Mouse (Mus musculus): ENCODE results near the gene 4931428F04Rik. TPM values are rescaled to one million over a fixed set of nuclear protein-coding genes. Genes with fewer than 3 reads are reported as not detected.
A peak's percentile ranks its signal among the peaks of the same experiment; 100 is the strongest.

4931428F04Rik gene
- total RNA-seq, 4 experiments from 2014 or later: 1.1 to 1.6 (median 1.5) TPM

DNA sequence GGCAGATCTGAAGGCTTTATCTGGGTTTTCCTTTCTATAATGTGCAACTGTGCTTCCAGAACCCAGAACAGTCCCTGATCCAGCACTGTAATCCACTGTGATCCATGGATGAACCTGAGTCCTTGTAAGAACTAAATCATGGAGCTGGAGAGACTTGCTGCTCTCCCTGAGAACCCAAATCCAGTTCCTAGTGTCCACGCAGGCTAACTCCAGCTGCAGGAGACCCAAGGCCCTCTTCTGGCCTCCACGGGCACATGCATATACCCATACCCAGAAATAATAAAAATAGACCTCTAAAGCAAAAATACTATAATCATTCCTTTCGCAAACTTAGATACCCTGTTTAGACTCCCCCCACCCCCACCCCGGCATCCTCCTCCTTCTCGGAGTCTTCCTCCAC, 1.4 kb downstream of the 4931428F04Rik start:
- DNase-seq (ENCODE audit: low spot score): no peak

DNA sequence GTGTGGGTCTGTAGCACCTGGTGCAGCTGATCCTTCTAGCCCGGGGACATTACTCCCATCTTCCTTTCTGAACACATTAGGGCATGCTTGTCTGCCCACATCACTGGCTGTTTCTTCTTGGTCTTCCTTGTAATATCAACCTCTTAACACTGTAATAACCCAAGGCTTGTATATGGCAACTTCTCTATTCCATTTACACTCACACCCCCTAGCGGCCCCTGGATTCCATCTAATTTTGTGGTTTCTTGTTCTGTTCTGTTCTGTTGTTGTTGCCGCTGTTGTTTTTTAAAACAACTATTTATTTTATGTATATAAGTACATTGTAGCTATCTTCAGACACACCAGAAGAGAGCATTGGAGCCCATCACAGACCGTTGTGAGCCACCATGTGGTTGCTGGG, 2.8 kb downstream of the 4931428F04Rik start:
- DNase-seq (ENCODE audit: low spot score): no peak

DNA sequence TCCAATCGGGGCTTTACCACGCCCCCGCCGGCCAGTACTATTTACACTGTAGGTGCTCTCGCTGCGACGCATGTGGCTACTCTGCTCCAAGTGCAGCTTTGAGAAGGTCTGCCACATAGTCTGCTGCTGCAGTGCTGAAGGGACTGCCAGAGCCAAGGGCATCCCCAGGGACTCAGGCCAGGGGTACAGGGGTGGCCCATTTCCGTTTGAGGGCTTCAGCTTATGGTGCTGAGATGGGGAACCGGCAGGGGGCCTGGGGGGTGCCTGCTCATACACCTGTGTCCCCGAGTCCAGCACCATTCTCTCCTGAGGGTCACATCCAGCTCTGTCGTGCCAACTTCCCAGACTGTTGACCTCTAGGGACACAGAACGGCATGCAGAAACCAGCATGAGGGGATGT, 4.2 kb downstream of the 4931428F04Rik start:
- DNase-seq (ENCODE audit: low spot score): no peak

DNA sequence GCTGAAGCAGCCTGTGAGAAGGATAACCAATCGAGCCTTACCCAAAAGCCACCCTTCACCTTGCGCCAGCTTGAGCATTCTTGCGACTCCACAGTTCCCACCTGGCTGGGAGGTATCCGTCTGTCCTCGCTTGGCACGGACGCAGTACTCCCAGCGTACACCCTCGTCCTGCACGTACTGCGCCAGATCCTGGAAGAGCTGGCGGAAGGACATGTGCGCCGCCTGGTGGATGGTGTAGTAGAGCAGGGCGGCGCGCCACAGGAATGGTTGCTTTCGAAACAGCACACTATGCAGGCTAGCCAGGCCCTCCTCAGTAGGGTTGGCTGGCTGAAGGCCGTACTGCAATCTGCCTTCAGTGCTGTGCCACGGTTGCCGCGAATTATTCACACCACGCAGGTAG, 6.6 kb downstream of the 4931428F04Rik start:
- no peak for DNase-seq (ENCODE audit: low spot score)

DNA sequence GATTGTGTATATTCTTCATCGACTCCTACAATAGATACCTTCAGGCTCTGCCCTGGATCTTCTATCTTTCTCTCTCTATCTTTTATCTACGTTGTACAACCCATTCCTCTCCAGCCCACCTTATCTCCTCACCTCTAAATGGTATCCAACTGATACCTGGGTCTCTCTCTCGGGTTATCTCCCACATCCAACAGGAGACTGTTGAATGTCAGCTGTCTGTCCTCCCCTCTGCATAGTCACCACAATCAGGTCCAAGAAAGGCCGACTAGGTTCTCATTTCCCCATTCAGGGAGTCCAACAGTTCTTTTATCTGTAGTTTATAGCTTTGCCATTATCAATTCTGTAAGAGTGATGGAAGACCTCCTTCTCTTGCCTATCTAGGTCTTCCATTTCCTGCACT, 7.4 kb downstream of the 4931428F04Rik start:
- DNase-seq (ENCODE audit: low spot score): no peak

DNA sequence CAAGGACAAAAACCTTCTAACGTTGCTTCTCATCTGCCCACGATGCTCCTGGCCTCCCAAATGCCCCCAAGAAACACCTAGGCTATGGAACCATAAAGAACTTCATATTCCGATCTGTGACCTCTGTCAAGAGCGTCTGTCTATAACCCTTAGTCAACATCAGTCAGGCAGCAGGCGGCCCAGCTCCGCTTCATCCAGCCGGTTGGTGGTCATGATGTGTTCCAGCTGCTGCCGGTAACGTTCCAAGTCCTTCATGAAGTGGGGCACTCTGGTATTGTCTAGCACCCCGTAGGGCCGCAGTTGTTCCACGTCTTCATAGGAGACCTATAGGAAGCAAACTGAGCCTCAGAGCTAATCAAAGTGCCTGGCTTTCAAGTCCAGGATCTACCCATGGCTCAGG, 7.8 kb downstream of the 4931428F04Rik start:
- no peak for DNase-seq (ENCODE audit: low spot score)

DNA sequence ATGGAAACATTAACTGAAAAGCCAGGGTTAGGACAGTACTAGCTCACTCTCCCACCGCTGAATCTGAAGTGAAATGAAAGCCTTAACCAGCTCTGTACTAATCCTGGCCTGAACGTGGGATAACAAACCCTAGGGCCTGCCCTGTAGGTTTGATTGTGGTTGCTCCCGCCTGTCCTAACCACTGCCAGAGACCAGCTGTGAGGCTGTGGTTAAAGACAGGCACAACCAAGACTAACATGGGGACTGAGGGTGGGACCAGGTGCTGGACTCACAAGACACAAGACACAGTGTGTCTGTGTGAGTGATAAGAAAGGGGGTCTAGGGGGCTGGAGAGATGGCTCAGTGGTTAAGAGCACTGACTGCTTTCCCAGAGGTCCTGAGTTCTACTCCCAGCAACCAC, 9.1 kb downstream of the 4931428F04Rik start:
- no peak for DNase-seq (ENCODE audit: low spot score)

DNA sequence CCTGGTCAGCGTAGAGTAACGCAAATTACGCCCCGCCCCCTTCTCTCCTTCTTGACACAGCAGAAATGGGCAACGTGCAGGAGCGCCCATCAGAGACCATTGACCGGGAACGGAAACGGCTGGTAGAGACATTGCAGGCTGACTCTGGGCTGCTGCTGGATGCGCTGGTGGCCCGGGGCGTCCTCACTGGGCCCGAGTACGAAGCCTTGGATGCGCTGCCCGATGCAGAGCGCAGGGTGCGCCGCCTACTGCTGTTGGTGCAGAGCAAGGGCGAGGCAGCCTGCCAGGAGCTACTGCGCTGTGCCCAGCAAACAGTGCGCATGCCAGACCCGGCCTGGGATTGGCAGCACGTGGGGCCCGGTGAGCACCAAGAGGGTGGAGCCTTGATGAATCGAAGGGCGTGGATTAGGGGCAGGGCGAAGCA, 10.7 kb downstream of the 4931428F04Rik start:
- peak; percentile 72 for DNase-seq (ENCODE audit: low spot score)

DNA sequence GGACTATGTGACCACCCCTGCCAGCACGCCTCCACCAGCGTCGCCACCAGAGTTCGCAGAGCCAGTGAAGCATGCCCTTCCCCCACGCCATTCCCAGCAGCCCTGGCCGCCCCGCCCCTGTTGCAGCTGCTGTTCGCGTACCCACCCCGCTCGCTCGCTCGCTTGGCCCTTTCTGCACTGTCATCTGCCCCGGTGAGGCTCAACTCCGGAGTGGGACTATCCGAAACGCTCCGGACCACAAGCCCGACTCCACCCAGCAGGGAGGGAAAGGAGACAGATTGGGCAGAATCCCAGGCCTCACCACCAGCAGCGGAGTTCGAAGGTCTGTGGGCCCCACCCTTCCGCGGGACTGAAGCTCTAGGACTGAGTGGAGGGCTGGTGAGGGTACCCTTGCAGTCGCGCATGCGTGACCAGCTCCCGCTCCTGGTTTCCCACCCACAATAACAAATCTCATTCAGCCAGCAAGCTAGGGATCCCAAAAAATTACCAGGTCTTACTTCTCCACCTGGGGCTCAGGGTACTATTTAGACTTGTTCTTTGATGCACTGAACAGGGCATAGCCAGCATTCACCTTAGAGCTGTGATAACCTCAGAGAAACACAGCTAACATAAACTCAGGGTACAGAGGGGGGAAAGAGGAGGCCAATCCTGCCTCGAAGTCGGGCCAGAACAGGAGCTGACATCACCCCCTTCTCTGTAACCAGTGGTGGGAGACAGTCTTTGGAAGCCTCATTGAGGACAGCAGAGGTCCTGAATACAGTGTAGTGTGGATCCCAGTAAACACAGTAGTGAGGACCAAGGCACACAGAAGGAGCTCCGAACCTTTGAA, 13.2 kb downstream of the 4931428F04Rik start:
- DNase-seq (ENCODE audit: low spot score): no peak

DNA sequence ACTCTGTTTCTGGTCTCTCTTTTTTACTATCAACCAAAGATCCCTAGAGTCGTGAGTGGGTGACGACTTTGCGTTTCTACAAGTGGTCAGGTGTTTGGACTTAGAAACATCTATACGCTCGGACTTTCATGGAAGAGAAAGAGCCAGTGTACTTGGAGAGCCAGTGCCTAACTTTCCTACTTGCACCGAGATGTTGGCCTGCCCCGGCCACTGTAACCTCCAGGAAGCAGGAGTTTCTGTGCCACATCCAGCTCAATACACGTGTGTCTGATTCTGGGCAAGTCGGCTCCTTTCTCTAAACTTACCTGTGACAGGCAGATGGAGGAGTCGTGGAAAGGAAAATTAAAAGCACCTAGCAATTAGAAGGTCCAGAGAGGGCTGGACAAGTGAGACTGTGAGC, 13.8 kb downstream of the 4931428F04Rik start, which contains the start of gene Nol3:
Gene Nol3 (plus strand): TSS at position 301 of the 400 bp plus-strand sequence.
- no peak for DNase-seq (ENCODE audit: low spot score)

DNA sequence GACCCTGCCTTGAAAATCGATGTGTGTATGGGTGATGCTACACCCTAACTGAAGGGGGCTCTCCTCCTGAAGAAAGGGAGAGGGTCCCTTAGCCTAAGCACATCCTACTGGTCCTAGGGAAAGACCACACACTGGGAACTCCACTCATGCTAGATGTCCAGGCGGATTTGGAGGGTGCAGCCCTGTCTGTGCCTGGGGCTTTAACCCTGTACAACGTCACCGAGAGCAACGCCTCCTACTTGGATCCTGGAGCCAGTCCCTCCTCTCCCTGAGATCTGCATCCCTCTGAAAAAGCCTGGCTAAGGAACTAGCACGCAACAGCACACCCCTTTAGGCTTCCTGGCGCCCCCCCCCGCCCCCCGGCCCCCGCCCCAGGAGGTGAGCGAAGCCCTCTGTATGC, 14.3 kb downstream of the 4931428F04Rik start:
- DNase-seq (ENCODE audit: low spot score): no peak

DNA sequence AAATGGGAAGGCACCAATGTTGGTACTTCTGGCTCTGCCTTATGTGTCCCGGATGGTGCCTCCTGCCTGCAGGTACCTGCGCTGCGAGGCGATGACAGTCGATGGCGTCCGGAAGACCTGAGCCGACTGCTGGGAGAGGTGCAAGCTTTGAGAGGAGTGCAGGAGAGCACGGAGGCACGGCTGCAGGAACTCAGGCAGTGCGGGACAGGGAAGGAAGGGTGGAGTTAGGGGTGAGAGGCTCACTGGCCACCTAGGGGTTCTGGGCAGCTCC, 18.8 kb downstream of the 4931428F04Rik start:
- DNase-seq (ENCODE audit: low spot score): no peak

DNA sequence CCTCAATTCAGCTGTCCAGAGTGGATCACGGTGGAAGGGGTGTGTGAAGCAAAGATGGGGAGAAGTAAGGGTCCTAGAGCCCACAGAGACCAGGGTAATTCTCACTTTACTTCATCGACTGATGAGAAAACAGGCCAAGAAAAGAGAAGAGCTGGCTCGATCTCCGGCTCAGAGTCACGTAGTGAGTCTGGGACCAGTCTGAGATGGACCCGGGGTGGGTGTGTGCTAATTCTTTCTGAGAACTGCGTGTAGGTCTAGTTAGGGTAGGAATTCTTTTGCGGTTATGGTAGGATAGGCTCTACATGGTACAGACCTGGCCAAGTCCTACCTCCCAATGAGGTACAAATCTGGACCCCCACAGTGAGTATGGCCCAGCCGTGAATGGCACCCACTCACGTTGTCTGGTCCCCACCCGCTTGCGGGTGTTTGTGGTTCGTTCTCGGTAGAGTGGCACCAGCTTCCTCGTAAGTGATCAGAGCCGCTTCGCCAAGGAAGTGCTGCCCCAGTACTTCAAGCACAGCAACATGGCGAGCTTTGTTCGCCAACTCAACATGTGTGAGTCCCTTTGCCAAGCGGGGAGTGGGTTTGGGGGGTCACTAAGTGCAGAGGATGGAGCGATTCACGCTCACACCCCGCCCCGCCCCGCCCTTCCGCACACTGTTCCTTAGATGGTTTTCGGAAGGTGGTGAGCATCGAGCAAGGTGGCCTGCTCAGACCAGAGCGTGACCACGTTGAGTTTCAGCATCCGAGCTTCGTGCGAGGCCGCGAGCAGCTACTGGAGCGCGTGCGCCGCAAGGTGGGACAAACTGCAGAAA, 19.4 kb downstream of the 4931428F04Rik start:
- DNase-seq (ENCODE audit: low spot score): no peak

DNA sequence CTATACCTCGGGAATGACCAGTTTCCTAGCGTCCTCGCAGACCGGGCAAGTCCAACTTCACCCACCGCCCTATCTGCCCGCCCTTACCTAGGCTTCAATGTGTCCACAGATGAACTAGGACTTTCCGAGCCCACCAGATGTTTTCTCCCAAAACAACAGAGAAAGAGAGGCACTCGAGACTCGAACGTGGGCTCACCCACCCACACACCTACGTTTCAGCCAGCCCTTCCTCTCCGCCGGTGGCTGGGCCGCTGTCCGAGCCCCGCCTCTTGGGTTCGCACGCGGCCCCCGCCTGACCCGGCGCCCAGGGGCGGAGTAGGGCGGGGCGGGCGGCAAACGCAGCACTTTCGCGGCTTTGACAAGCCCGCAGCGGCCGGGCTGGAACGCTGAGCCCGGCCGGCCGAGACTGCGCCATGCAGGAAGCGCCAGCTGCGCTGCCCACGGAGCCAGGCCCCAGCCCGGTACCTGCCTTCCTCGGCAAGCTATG, 20.2 kb downstream of the 4931428F04Rik start, which contains the start of gene Hsf4:
Gene Hsf4 (plus strand): TSS at position 341 of the 487 bp plus-strand sequence.
- DNase-seq (ENCODE audit: low spot score): peak; percentile 53

DNA sequence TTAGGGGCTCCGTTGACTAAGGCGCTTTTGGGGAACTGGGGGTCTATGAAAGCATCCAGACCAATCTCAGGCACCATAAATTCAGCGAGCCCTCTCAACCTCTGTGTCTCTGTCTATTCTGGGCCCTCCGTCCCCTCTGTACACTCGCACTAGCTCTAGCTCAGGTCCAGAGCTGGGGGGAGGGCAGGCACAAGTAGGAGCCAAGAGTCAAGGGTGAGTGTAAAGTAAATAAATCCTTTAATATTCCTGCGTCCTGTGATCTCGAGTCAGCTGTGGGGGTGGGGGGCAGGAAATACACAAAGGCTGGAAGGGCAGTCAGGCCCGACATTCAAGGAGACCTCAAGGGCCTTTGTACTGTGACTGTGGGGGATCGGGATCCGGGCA, 20.6 kb downstream of the 4931428F04Rik start:
- no peak for DNase-seq (ENCODE audit: low spot score)

DNA sequence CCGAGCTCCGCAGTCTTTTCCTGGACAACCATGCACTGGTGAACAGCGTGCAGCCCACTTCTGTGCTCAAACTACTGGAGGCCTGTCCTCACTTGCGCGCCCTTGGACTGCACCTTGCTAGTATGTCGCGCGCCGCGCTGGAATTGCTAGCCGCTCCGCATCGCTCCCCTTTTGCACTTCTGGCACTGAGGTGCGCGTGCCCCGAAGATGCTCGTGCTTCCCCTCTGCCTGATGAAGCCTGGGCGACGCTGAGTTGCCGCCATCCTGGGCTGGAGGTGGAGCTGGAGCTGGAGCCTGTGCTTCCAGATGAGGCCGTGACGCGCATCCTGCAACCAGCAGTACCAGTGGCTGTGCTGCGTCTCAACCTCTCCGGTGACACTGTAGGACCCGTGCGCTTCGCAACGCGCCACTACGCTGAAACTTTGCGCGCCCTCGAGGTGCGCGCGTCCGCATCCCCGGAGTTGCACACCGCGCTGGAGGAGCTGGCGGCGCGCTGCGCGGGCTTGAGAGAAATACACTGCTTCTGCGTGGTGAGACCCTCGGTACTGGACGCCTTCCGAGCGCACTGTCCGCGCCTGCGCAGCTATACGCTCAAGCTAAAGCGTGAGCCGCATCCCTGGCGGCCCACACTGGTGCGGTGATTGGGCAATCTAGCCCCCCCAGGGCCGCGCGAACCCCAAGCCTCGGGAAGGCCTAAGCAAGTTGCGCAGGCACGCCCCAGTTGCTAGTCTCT, 21.2 kb downstream of the 4931428F04Rik start:
- DNase-seq (ENCODE audit: low spot score): no peak

DNA sequence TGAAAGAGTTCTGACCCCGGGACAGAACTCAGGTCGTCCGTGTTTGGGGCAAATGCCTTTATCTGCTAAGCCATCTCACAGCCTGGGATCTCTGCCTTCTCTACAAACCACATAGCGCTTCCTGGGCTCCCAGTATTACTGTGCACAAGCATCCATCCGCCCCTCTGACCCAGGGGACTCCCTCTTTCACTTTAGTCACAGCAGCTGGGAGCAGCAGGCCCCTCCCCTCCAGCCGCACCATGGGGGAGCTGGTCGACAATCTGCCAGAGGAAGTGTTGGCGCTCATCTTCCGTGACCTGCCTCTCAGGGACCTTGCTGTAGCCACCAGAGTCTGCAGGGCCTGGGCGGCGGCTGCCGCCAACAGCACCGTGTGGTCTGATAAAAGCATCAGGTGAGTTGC, 22.9 kb downstream of the 4931428F04Rik start:
- DNase-seq (ENCODE audit: low spot score): no peak

DNA sequence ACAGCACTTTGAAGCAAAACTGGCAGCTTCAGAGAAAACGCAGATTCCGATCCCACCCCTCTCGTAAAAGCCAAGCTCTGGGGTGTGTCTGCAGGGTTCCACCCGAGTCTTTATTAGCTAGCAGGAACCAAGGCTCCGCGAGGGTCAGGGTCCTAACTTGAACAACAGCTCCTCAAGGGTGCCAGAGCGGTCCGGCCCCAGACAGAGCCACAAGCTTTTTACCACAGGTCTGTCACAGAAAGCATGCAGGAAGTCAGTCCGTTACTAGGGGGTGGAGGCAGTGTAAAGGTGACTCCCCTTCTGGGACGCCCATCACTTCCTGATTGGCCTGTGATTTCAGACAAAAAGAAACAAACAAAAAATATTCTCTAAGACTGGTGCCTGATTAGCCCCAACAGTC, 24.5 kb downstream of the 4931428F04Rik start:
- DNase-seq (ENCODE audit: low spot score): no peak

DNA sequence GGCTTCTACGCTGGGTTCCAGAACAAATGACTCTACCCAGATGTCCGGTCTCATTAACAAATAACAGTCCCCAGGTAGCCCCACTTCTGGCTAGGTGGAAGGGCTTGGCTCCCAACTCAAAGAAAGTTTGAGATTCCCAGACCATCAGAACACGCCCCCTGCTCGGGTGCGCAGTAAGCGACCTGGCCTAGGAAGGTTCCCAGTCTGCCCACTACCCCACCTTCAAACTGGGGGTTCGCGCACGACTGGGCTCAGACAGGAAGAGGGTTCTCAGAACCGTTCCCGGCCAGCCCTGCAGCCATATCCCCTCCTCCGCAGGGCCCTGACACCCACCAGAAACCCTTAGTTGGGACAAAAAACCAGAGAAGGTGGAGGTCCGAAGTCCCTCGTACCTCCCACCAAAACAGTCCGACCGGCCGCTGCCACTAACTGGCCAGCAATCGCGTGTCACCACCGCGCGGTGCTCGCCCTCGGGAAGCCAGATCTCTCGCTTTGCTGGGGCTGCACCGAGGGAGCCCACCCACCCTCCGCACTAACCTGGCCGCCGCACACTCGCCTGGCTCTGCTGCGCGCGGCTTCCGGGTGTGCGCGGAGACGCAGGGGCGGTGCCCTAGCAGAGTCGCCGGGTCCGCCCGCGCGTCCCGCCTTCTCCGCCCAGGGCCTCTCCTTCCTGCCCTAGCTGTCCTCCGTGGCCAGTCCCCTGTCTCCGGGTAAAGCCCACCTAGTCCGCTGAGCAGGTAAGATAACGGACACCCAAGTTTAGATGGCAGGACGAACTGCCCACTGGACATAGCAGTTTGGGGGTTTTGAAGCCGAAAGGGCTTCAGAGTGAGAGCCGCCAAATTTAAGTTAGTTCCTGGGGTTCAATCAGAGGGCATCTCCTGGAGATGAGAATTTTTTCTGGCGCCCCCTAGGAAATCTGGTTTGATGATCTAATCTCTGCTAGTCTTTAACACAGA, 25.4 kb downstream of the 4931428F04Rik start, which contains the start of the genes Tradd and Fbxl8:
Gene Tradd (minus strand): TSS at position 586 of the 959 bp plus-strand sequence.
Gene Fbxl8 (plus strand): TSS at position 625 of the 959 bp plus-strand sequence.
- peak; percentile 78 for DNase-seq (ENCODE audit: low spot score)

DNA sequence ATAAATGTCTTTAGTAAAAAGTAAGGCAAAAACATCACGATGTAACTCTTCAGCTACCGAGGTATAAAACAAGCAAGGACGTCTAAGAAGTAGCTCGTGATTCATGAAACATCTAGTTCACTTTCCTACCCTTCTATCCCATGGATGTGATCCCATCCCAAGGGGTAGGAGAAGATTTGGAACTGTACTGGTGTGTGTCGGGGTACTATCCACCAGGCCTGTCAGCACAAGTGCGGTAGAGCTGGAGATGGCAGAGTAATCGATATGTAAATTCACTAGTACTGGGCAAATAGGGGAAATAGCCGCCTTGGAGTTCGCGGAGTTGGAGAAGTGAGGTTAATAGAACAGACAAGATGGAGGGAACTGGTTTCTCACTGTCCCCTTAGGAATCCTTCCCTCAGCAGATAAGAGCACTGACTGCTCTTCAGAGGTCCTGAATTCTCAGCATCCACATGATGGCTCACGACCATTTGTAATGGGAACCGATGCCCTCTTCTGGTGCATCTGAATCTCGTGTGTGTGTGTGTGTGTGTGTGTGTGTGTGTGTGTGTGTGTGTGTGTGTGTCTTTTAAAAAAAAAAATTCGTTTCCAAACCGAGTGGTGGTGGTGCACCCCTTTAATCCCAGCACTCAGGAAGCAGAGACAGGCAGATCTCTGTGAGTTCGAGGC, 26.3 kb downstream of the 4931428F04Rik start:
- no peak for DNase-seq (ENCODE audit: low spot score)

Data from heart, adult 8-10 months (tissue).